Mouse (Mus musculus): ENCODE results near the gene Eln.

- TF ChIP-seq CTCF (IDR thresholded peaks at IDR 0.05 in 2 of 3, conservative IDR thresholded peaks at IDR 0.05 in 1 of 3; ENCODE audit: control insufficient read depth in 1 of 3, insufficient read depth in 1 of 3, low read depth in 2 of 3, low read length in 3 of 3, poor library complexity in 1 of 3, severe bottlenecking in 1 of 3) = no peak
- TF ChIP-seq CHD2 (IDR thresholded peaks at IDR 0.05; ENCODE audit: low read length) = no peak
- no peak for TF ChIP-seq POLR2A (IDR thresholded peaks at IDR 0.05; ENCODE audit: control insufficient read depth in 1 of 2, insufficient read depth in 1 of 2, low read depth in 1 of 2, low read length in 2 of 2, poor library complexity in 1 of 2)
- TF ChIP-seq UBTF (IDR thresholded peaks at IDR 0.05; ENCODE audit: borderline replicate concordance, insufficient read depth, low read depth, low read length) = no peak
- TF ChIP-seq BHLHE40 (IDR thresholded peaks at IDR 0.05; ENCODE audit: borderline replicate concordance, low read depth, low read length) = no peak
- no peak for TF ChIP-seq EP300 (IDR thresholded peaks at IDR 0.05; ENCODE audit: low read depth in 1 of 2, low read length in 2 of 2)
- TF ChIP-seq RCOR1 (IDR thresholded peaks at IDR 0.05; ENCODE audit: low read depth, low read length) = no peak
Measured at GRCm38 (mm10) chr5:134680238-134680637, 66.9 kb downstream of the Eln start.

Data from MEL (cell line).